Mouse (Mus musculus): ENCODE measurements around the gene Ppp1r10.
"Not testable (repeated sequence)": the region's sequence is repeated elsewhere in the genome, so short reads cannot be mapped to it uniquely, and the experiment has no call there.

Gene Ppp1r10

GRCm38 (mm10) chr17:35929534-35929933 is 13.3 kb downstream of the Ppp1r10 start:
- in situ Hi-C loops (cut with MboI, MseI), result loop anchor here (5.0 kb wide), 2 partner anchors 38 to 58 kb away; partner anchors contain the start of gene Abcf1 (in 1 of the 2)

- in situ Hi-C loops (cut with MboI, MseI), result loop anchor here in 1 of 2 experiments (10.0 kb wide), 1 partner anchor 134 kb away; no protein-coding TSS in a partner anchor
These were observed 14.4 kb downstream of the Ppp1r10 start for GRCm38 (mm10) chr17:35930627-35931026.

GRCm38 (mm10) chr17:35932608-35933007 is 16.4 kb downstream of the Ppp1r10 start:
- in situ Hi-C loops (cut with MboI, MseI), result loop anchor here in 1 of 2 experiments (10.0 kb wide), 1 partner anchor 132 kb away; no protein-coding TSS in a partner anchor

GRCm38 (mm10) chr17:35935763-35936162 is 19.5 kb downstream of the Ppp1r10 start:
- in situ Hi-C loops (cut with MboI, MseI), result loop anchor here (5.0 to 10.0 kb wide), 2 partner anchors 129 to 177 kb away; no protein-coding TSS in a partner anchor

- in situ Hi-C loops (cut with MboI, MseI), result loop anchor here (5.0 to 10.0 kb wide), 2 partner anchors 127 to 174 kb away; no protein-coding TSS in a partner anchor
These were observed 21.6 kb downstream of the Ppp1r10 start for GRCm38 (mm10) chr17:35937700-35938348.

- in situ Hi-C loops (cut with MboI, MseI), result loop anchor here (5.0 to 10.0 kb wide), 2 partner anchors 126 to 173 kb away; no protein-coding TSS in a partner anchor
These were observed 22.9 kb downstream of the Ppp1r10 start for GRCm38 (mm10) chr17:35939108-35939507.

- in situ Hi-C loops (cut with MboI, MseI), result loop anchor here (5.0 to 10.0 kb wide), 2 partner anchors 125 to 172 kb away; no protein-coding TSS in a partner anchor
These were observed 23.7 kb downstream of the Ppp1r10 start for GRCm38 (mm10) chr17:35939941-35940340.

- in situ Hi-C loops (cut with MboI, MseI), result not testable (repeated sequence)
These were observed 34.7 kb downstream of the Ppp1r10 start for GRCm38 (mm10) chr17:35950946-35951345.

- in situ Hi-C loops (cut with MboI, MseI), result not testable (repeated sequence)
These were observed 36.3 kb downstream of the Ppp1r10 start for GRCm38 (mm10) chr17:35952559-35952958.

GRCm38 (mm10) chr17:35954665-35955064 is 38.4 kb downstream of the Ppp1r10 start:
- in situ Hi-C loops (cut with MboI, MseI), result no loop called here

GRCm38 (mm10) chr17:35958533-35959223 is 42.4 kb downstream of the Ppp1r10 start:
- in situ Hi-C loops (cut with MboI, MseI), result no loop called here

GRCm38 (mm10) chr17:35963279-35963678 is 47.0 kb downstream of the Ppp1r10 start:
- in situ Hi-C loops (cut with MboI, MseI), result no loop called here

GRCm38 (mm10) chr17:35967621-35968020 is 51.4 kb downstream of the Ppp1r10 start:
- in situ Hi-C loops (cut with MboI, MseI), result loop anchor here in 1 of 2 experiments (5.0 kb wide), 2 partner anchors 40 to 140 kb away; no protein-coding TSS in a partner anchor

GRCm38 (mm10) chr17:35969418-35970389 is 53.5 kb downstream of the Ppp1r10 start, which contains the start of gene Abcf1:
TSS of gene Abcf1 (minus strand) at chr17:35969761.
- in situ Hi-C loops (cut with MboI, MseI), result loop anchor here in 1 of 2 experiments (5.0 kb wide), 2 partner anchors 42 to 142 kb away; no protein-coding TSS in a partner anchor

- in situ Hi-C loops (cut with MboI, MseI), result no loop called here
These were observed 55.9 kb downstream of the Ppp1r10 start for GRCm38 (mm10) chr17:35972131-35972530.

- in situ Hi-C loops (cut with MboI, MseI), result no loop called here
These were observed 62.7 kb downstream of the Ppp1r10 start for GRCm38 (mm10) chr17:35978811-35979400.

- in situ Hi-C loops (cut with MboI, MseI), result no loop called here
These were observed 63.4 kb downstream of the Ppp1r10 start, which contains the start of the genes Gnl1 and Prr3 for GRCm38 (mm10) chr17:35979401-35980362. TSS of gene Gnl1 (plus strand) at chr17:35979851. TSS of gene Prr3 (minus strand) at chr17:35980236.

- in situ Hi-C loops (cut with MboI, MseI), result no loop called here
These were observed 64.1 kb downstream of the Ppp1r10 start for GRCm38 (mm10) chr17:35980363-35980754.

- in situ Hi-C loops (cut with MboI, MseI), result no loop called here
These were observed 65.5 kb downstream of the Ppp1r10 start for GRCm38 (mm10) chr17:35981776-35982175.

All from T-helper 17 cell (primary cell).